In genomic region chr2:163662076-163662475, GRCm38 (mm10) we compare ENCODE assay signal across 18 mouse cellular contexts. TPM values are rescaled to one million over a fixed set of nuclear protein-coding genes. Genes with fewer than 3 reads are reported as not detected.
DNase-seq lines count a peak whose midpoint lies in the region; ATAC-seq and TF ChIP-seq lines count a peak whose summit lies in the region.
"Had no signal": no experiment of that assay in that cellular context is flagged by ENCODE, and none has a peak within 500 bp of the region (broad histone marks: within the 10 kb centered on the region; RNA-seq: fewer than 3 reads in every experiment).

No protein-coding gene starts in this region.

- no peak for TF ChIP-seq CTCF in left cerebral cortex, adult 2 months (IDR thresholded peaks at IDR 0.05)

- H3K4me1 ChIP-seq in heart, embryonic 13.5 days, result peaks cover 66% of the 10 kb centered on the region
- H3K4me1 ChIP-seq in heart, embryonic 11.5 days (ENCODE audit: control insufficient read depth, insufficient read depth, low read length), result peaks cover 14% of the 10 kb centered on the region; the same call in 1 of the 2 replicates
- peaks cover 25% of the 10 kb centered on the region for H3K4me1 ChIP-seq in brown adipose tissue, adult 24 weeks (ENCODE audit: control insufficient read depth, insufficient read depth, insufficient read length, low read length)

- H3K9ac ChIP-seq in heart, embryonic 13.5 days, result 0 out of 2 replicates have a peak overlapping the region, but pooled peaks have one; percentile 14
- H3K9ac ChIP-seq in heart, embryonic 11.5 days (ENCODE audit: low read depth, low read length), result no peak overlapping the region
- H3K9ac ChIP-seq: embryonic facial prominence, embryonic 15.5 days; forebrain, postnatal 0 days; limb, embryonic 15.5 days; lung, embryonic 15.5 days had no signal

- H3K9me3 ChIP-seq in heart, embryonic 13.5 days, result no peaks in the 10 kb centered on the region; the same call in 1 of the 2 replicates
- H3K9me3 ChIP-seq in heart, embryonic 11.5 days (replicated peaks; ENCODE audit: control insufficient read depth, low read length), result no peaks in the 10 kb centered on the region
- H3K9me3 ChIP-seq: embryonic facial prominence, embryonic 15.5 days; limb, embryonic 15.5 days; lung, embryonic 15.5 days had no signal

- ATAC-seq in heart, embryonic 13.5 days (ENCODE audit: extremely low read depth, insufficient number of reproducible peaks, low FRiP score, low TSS enrichment), result no peak
- ATAC-seq in heart, embryonic 11.5 days (replicated peaks; ENCODE audit: insufficient number of reproducible peaks, low FRiP score, low TSS enrichment), result no peak
- ATAC-seq: forebrain, postnatal 0 days; midbrain, embryonic 16.5 days had no signal

- no peaks in the 10 kb centered on the region for H3K27me3 ChIP-seq in heart, embryonic 13.5 days (replicated peaks)
- no peaks in the 10 kb centered on the region for H3K27me3 ChIP-seq in heart, embryonic 11.5 days (ENCODE audit: control insufficient read depth, insufficient read depth, low read length)
- H3K27me3 ChIP-seq: embryonic facial prominence, embryonic 15.5 days; limb, embryonic 15.5 days; lung, embryonic 15.5 days had no signal

- 93% methylated on average over 5 of the region's 5 CpGs for WGBS in heart, embryonic 13.5 days
- 92% methylated on average over 5 of the region's 5 CpGs for WGBS in heart, embryonic 11.5 days (ENCODE audit: insufficient replicate concordance)

- H3K36me3 ChIP-seq in heart, embryonic 13.5 days, result peaks cover 13% of the 10 kb centered on the region
- no peaks in the 10 kb centered on the region for H3K36me3 ChIP-seq in heart, embryonic 11.5 days (ENCODE audit: control insufficient read depth, insufficient read depth, low read length)
- H3K36me3 ChIP-seq: embryonic facial prominence, embryonic 15.5 days; limb, embryonic 15.5 days; lung, embryonic 15.5 days had no signal

- no peak overlapping the region for H3K4me3 ChIP-seq in heart, embryonic 13.5 days
- no peak overlapping the region for H3K4me3 ChIP-seq in heart, embryonic 11.5 days (ENCODE audit: low read depth, low read length)
- peak overlapping the region; percentile 11; the same call in 1 of the 2 replicates for H3K4me3 ChIP-seq in left cerebral cortex, adult 2 months
- H3K4me3 ChIP-seq in brown adipose tissue, adult 24 weeks (ENCODE audit: insufficient read depth, low read depth, low read length), result no peak overlapping the region
- H3K4me3 ChIP-seq: embryonic facial prominence, embryonic 15.5 days; limb, embryonic 15.5 days; lung, embryonic 15.5 days had no signal

- H3K4me2 ChIP-seq in heart, embryonic 13.5 days, result no peak overlapping the region
- no peak overlapping the region for H3K4me2 ChIP-seq in heart, embryonic 11.5 days
- H3K4me2 ChIP-seq: embryonic facial prominence, embryonic 15.5 days; limb, embryonic 15.5 days; lung, embryonic 15.5 days had no signal

- DNase-seq in left cerebral cortex, adult 2 months (ENCODE audit: extremely low spot score in 1 of 2, low spot score in 2 of 2), result no peak
- DNase-seq in left cerebral cortex, adult 8-10 months (ENCODE audit: low spot score in 2 of 2), result no peak
- peak; percentile 87 for DNase-seq in A20 (ENCODE audit: low read depth, low spot score)
- DNase-seq in embryo, embryonic 9.5 days (ENCODE audit: extremely low spot score), result no peak
- DNase-seq in adrenal gland, adult 18-20 months (ENCODE audit: low spot score in 2 of 2), result no peak
- DNase-seq: adrenal gland, adult 8-10 months; cerebellum, adult 11-12 months; cerebellum, postnatal 14 days; embryo, embryonic 11 days; forebrain, postnatal 0 days; thymus, postnatal 36 days had no signal

- 0 out of 2 replicates have a peak overlapping the region, but pooled peaks have one; percentile 2 for H3K27ac ChIP-seq in heart, embryonic 13.5 days (replicated peaks)
- no peak overlapping the region for H3K27ac ChIP-seq in heart, embryonic 11.5 days (ENCODE audit: low read depth, low read length)
- H3K27ac ChIP-seq in left cerebral cortex, adult 2 months, result peak overlapping the region; percentile 70
- H3K27ac ChIP-seq in brown adipose tissue, adult 24 weeks (replicated peaks; ENCODE audit: low read depth, low read length), result peak overlapping the region; percentile 46
- H3K27ac ChIP-seq: embryonic facial prominence, embryonic 15.5 days; limb, embryonic 15.5 days; lung, embryonic 15.5 days had no signal

- intact Hi-C loops in left cerebral cortex, adult 2 months (cut with DNase I), result no loop called here

RNA-seq across cellular contexts. Expression of gene Pkig, which starts 3.9 kb away (rescaled TPM):
- polyA plus RNA-seq in heart, embryonic 13.5 days (2015; fragmentation: Nextera tagmentation; extraction: Ambion mirVana), result 233 and 270 TPM in 2 replicates
- 249 and 252 TPM in 2 replicates for polyA plus RNA-seq in heart, embryonic 11.5 days (2014; fragmentation: Nextera tagmentation; extraction: Ambion mirVana)
- 100 to 1,000 TPM; 126 to 129 TPM for total RNA-seq in left cerebral cortex, adult 2 months (2021)
- 100 to 1,000 TPM; 112 to 128 (median 121) TPM for total RNA-seq in left cerebral cortex, adult 8-10 months (2022)
- polyA plus RNA-seq in brown adipose tissue, adult 24 weeks (2012; ENCODE audit: insufficient read depth, insufficient read length, missing spikeins), result 9.5 and 19.7 TPM in 2 replicates
- total RNA-seq in adrenal gland, adult 18-20 months (2021), result 10 to 100 TPM; 37.4 to 38.3 TPM

RNA-seq across cellular contexts. Expression of gene Serinc3, which starts 17.1 kb away (rescaled TPM):
- 50.1 and 51.8 TPM in 2 replicates for polyA plus RNA-seq in heart, embryonic 13.5 days (2015; fragmentation: Nextera tagmentation; extraction: Ambion mirVana)
- 77.5 and 79.0 TPM in 2 replicates for polyA plus RNA-seq in heart, embryonic 11.5 days (2014; fragmentation: Nextera tagmentation; extraction: Ambion mirVana)
- total RNA-seq in left cerebral cortex, adult 2 months (2021), result 100 to 1,000 TPM; 213 to 234 TPM
- 100 to 1,000 TPM; 225 to 241 (median 233) TPM for total RNA-seq in left cerebral cortex, adult 8-10 months (2022)
- polyA plus RNA-seq in brown adipose tissue, adult 24 weeks (2012; ENCODE audit: insufficient read depth, insufficient read length, missing spikeins), result 113 and 134 TPM in 2 replicates
- total RNA-seq in adrenal gland, adult 18-20 months (2021), result 100 to 1,000 TPM; 521 to 567 TPM

RNA-seq across cellular contexts. Expression of gene Ttpal, which starts 60.0 kb away (rescaled TPM):
- polyA plus RNA-seq in heart, embryonic 13.5 days (2015; fragmentation: Nextera tagmentation; extraction: Ambion mirVana), result 18.8 and 19.3 TPM in 2 replicates
- polyA plus RNA-seq in heart, embryonic 11.5 days (2014; fragmentation: Nextera tagmentation; extraction: Ambion mirVana), result 28.2 TPM in 2 replicates
- 10 to 100 TPM; 69.9 to 81.2 TPM for total RNA-seq in left cerebral cortex, adult 2 months (2021)
- total RNA-seq in left cerebral cortex, adult 8-10 months (2022), result 10 to 100 TPM; 53.4 to 61.2 (median 59.0) TPM
- polyA plus RNA-seq in brown adipose tissue, adult 24 weeks (2012; ENCODE audit: insufficient read depth, insufficient read length, missing spikeins), result 4.8 and 5.8 TPM in 2 replicates
- total RNA-seq in adrenal gland, adult 18-20 months (2021), result 10 to 100 TPM; 29.2 to 34.0 TPM
